Mouse (Mus musculus) cortical plate, adult 2 months (tissue): ENCODE measurements around the gene Cyp4f17.

Source experiments
- CTCF ChIP-seq: fragments of 200-500 bp; IDR thresholded peaks from 2 replicates; pipeline ENCODE4 v1.5.1; 2011; ENCODE audit warnings: mild to moderate bottlenecking, control low read depth, low read length; ENCODE audit not compliant: insufficient read depth; ENCODE audit errors: extremely low read depth
- POLR2A ChIP-seq: fragments of 200-500 bp; IDR thresholded peaks from 2 replicates; pipeline ENCODE4 v1.6.1; 2011; ENCODE audit warnings: mild to moderate bottlenecking, low read length, control low read depth; ENCODE audit not compliant: insufficient read depth; ENCODE audit errors: extremely low read depth

DNA sequence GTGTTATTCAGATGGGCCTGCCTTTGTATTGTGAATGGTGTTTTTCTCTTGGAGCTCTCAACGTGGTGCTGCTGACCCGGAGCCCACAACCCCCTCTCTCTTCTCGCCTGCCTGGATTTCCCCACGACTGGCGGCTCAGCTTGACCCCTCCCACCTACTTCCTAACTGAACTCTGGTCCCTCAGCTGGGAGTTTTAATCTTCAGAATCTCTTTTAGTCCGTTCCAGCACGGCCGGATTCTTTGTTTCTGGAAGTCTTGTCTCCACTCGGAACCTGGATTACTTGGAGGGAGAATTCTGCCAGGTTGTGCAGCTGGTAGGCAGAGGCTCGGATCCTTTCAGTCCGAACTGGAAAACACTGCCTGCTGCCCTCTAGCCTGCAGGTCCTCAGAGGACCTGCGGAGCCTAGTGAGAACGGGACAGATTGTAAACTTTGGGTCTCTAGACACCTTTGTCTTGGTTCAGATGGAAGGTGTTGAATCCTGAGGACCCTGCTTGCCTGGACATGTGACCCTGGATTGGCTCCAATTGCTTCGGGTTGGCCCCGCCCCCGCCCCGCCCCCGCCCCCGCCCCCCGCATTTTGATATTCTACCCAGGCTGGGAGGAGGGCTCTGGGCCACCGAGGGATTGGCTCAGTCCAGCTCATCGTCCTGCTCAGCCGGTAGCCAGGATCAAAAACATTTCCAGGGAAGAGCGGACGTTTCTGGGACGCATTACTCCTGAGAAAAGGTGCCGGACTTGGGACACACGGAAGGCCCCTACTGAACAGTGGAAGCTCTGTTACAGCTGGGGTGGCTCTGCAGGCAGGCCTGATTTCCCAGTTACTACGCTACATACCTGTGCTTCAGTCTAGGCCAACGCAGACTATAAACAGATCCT lies at the start of gene Cyp4f17:
- TF ChIP-seq CTCF (no peak), POLR2A (no peak)
